Mouse (Mus musculus) gastrocnemius, postnatal 4 days (tissue): ENCODE data around the gene Snupn. TPM values are rescaled to one million over a fixed set of nuclear protein-coding genes. Genes with fewer than 3 reads are reported as not detected.
"Not testable (repeated sequence)": the region's sequence is repeated elsewhere in the genome, so short reads cannot be mapped to it uniquely, and the experiment has no call there.

Experiments
- DNase-seq, 2 experiments: peaks; one replicate each; pipeline ENCODE4 v3.0.0; 2021 to 2022; ENCODE audit warnings: low spot score in 2 of 2, mixed read lengths in 2 of 2
- long read RNA-seq, 2 experiments: library from polyadenylated mRNA; stranded (forward); transcript quantifications; one replicate each; pipeline ENCODE4 v2.0.0; 2021
- total RNA-seq, 2 experiments: library from RNA; stranded (reverse); gene quantifications; 2 replicates each; pipeline ENCODE4 v1.2.3; 2021

Snupn gene
- total RNA-seq, result 1 to 10 TPM; 8.0 to 8.6 TPM
- long read RNA-seq, experiment 1, transcript Snupn-201 (9 exons, 1,391 nt), result major isoform, 12 of 13 reads
- long read RNA-seq, experiment 1, partial matches to known transcripts, result 0 of 13 reads
- long read RNA-seq, experiment 1, other reads (novel, unspliced or antisense), result 1 of 13 reads
- long read RNA-seq, experiment 2, transcript Snupn-201 (9 exons, 1,391 nt), result major isoform, 10 of 14 reads
- long read RNA-seq, experiment 2, partial matches to known transcripts, result 0 of 14 reads
- long read RNA-seq, experiment 2, other reads (novel, unspliced or antisense), result 4 of 14 reads

DNA sequence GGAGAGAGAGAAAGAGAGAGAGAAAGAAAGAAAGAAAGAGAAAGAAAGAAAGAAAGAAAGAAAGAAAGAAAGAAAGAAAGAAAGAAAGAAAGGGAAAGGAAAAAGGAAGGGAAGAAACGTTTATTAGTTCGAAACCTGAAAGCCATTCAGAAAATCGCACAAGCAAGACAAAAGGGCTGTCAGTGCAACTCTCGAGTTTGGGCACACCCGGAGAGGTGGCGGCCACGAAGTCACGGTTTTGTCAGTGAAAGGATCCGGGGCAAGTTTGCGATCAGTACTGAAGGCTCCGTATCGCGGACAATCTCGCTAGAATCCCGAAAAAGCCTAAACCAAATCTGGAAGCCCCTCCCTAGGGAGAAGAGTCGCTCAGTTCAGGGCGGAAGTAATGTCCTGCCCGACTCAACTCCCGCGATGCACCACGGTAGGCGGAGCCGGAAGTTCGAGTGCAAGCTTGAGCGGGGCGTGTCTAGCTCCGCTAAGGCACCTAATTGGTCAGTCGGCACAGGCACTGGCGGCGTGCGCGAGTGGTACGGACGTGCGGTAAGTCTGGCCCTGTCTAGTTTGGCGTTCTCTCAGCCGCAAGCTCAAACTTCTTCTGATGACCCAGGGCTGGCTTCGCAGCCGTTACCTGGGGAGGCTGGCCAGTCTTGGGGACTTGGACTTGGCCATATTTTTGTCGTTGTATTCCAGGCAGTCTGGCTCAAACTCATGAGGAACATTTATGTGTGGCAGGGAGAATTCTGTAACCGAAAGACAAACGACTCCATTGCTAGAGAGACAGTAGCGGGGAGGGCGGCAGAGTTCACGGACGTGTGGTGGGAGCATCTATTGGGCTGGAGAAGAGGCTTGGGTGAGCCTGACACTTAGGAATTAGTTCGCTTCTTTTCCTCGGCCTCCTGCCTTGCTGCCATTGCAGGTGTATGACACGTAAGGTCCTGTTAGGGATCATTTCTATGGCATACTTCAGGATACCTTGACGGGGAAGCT is at the start of gene Snupn:
TSS of gene Snupn (plus strand) at position 465 of the 987 bp plus-strand sequence.
- DNase-seq, result peak; percentile 90 to 98

DNA sequence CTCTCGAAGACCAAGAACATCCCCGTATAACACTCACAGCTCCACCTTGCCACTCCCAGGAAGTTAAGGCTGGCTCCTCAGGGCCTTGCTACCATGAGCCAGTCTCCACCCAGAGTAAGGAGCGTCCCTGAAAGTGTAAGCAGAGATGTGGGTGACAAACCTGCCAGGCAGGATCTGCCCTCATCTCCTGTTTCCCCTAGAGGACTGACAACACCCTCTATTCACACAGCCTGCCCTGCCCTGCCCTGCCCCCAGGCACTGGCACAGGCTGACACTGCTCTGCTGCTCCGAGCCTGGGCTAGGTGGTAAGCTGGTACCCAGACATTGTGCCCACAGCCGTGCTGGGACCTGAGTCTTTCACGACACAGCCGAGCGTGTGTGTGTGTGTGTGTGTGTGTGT is 49.5 kb upstream of the Snupn start:
- no peak for DNase-seq

DNA sequence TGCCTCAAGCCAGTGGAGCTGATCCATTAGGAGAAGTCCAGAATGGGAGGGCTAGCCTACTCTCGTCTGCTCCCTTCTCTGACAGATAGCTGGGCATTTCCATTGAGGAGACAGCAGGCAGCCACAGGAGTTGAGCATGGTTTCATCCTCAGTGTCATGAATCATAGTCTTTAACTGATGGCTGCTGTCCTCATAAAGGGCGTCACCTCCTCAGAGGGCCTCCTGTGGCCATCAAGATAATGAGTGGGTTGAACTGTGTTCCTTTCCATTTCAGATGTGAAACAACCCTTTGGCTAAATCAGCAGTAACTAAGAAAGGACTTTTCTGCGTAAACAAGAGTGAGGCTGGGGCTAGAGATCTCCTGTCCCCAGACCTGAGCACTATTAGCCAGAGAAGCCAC is 47.0 kb upstream of the Snupn start:
- DNase-seq, result no peak

DNA sequence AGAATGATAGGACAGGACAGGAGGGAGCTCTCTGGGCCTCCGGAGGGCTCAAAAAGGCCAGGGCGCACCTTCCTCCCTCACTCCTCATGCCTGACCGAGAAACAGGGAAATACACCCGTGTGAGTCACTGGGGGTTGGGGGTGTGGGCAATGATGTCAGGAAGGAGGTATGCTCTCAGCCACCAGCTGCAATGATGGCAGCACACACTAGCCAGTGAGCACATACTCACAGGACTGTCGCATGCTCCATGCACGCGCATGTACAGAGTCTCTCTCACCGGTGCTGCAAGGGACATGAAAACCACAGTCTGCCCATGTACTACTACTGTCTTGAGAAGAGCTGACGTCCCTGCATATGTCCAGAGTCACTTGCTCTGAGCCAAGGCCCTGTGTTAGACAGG is 43.1 kb upstream of the Snupn start:
- no peak for DNase-seq

DNA sequence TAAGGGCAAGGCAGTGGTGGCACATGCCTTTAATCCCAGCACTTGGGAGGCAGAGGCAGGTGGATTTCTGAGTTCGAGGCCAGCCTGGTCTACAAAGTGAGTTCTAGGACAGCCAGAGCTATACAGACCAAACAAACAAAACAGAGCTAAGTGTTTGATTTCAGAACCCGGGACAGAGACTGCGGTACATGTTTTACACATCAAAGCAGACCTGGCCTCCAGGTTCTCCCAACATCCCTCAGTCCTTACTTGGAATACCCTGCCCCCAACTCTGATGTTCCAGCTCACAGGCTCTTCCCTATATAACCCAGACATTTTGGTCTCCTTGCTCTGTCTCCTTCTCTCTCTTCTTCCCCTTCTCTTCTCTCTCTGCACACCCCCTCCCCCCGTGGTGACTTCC is 40.7 kb upstream of the Snupn start:
- DNase-seq, result not testable (repeated sequence)

DNA sequence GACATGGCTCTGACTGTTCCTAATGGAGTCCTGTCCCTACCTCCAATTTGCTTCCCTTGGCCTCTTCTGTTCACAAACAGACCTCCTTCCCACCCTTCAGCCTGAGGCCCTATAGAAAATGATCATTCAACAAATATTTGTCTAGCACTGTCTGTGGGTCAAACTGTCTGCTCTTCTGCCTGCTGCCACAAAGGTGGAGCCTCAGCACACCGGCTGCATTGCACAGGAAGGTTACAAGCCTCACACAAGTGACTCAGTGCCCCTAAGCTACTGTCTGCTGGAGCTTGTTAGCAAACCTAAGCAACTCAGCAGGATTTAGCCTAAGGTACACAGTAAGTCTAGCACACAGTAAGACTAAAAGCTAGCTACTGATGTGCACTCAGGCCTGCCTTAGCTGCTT is 39.7 kb upstream of the Snupn start:
- no peak for DNase-seq

DNA sequence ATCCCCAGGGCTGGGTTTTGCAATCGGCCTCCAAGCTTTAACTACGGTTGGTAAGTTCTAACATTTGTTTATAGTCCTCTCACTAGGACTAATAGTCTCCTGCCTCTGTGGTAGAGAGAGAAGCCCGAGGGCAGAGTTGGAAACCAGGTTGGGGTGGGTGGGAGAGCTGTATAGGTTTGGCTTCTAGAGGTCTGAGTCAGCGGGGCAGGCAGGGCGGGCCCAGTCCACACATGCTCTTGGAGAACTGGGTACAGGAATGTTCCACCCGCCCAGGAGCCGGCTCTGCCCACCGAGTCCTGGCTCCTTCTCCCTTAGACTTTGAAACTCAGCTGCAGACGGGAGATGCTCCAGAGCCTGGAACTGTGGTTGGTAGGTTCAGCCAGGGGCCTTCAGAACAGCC is 36.7 kb upstream of the Snupn start:
- DNase-seq, result no peak

DNA sequence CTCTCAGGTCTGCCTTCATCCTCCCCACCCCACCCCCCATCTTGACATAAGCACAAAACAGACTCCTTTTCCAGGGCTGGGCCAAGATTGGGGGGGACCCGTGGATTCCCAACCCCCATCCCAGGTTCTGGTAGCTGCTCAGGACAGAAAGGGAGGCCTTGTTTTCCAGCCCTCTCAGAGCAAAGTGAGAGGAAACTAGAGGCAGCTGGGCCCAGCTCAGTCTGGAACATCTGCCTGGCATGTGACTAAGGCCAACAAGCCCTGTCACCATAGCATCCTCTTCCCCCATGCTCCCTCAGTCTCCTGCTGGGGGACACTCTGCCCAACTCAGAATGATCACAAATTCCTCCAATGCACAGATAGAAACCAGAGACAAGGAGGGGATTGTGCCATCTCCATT is 35.6 kb upstream of the Snupn start:
- no peak for DNase-seq

DNA sequence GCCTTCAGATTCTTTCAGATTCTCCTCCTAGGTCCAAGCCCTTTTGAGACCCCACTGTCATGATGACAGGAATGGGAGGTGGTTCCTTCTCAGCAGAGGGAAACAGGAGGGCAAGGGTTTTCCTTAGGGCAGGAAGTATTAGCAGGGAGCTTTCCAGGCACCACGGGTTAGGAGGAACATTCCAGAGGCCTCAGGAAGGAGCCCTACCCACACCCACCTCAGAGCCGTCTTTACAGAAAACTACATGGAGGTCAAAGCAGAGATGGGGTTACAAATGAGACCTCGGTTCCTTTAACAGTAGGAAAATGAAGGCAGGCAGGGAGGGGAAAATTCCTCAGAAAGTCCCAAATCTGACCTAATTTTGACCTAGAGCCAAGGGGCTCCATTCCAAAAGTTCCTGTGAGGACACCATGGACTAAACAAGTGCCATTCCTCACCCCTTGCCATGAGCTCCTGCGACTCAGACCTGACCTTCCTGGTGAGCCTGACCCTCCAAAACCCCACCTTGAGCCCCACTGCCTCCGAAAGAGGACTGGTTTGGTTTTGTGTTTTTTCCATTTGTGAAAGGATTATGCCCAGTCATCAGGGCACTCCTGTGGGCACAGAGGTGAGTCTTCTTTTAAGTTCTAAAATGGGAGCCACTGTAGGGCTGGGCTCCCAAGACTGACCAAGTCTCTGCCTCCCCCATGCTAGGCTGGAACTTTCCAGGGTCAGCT is 34.8 kb upstream of the Snupn start:
- DNase-seq, result no peak

DNA sequence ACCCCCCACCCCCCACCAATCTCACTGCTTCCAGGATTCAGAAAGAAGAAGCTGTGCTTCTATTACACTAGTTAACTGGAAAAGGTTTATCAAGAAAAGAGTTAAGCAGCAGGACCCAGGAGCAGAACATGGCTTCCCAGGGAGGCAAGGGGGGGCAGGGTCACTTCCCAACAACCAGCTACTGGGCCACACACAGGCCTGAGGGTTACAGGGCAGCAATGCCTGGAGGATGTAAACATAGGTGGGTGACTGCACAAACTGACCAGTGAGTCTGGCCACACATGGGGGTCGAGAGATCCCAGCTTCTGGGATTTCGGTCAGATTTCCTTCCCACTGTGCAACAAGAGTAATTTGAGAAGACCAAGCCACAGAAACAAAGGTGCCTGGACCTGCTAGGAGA is 33.5 kb upstream of the Snupn start:
- no peak for DNase-seq

DNA sequence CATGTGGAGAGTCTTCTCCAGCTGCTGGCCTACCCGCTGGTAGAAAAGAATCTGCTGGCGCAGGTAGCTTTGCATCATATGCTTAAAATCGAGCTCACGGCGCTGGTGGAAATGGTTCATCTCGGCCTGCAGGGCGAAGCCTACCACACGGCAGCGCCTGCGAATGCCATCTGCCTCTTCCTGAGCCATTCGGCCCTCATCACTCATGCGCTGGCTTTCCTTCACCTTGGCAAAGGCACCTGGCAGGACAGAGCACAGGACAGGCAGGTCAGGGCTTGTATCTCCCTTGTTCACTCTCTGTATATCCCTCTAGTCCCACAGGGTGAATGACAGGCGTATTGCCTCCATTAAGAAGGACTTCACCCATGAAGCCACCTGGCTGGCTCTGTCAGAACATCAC is 32.2 kb upstream of the Snupn start:
- DNase-seq, result no peak

DNA sequence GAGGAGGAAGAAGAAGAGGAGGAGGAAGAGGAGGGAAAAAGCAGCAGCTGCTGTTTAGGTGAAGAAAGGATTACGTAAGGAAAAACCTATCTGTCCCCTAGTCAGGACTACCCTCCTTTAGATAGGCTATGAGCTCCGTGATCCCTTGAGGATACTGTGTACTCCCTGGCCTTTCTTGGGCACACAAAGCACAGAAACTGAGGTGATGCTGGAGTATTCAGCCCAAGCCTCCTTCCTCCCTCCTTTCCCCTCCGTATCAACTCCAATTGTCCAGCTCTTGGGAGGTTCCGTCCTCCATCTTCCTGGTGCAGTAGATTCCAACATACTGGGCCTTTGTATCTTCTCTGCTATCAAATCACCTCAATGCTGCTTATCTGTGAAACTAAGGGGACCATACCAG is 27.9 kb upstream of the Snupn start:
- DNase-seq, result no peak

DNA sequence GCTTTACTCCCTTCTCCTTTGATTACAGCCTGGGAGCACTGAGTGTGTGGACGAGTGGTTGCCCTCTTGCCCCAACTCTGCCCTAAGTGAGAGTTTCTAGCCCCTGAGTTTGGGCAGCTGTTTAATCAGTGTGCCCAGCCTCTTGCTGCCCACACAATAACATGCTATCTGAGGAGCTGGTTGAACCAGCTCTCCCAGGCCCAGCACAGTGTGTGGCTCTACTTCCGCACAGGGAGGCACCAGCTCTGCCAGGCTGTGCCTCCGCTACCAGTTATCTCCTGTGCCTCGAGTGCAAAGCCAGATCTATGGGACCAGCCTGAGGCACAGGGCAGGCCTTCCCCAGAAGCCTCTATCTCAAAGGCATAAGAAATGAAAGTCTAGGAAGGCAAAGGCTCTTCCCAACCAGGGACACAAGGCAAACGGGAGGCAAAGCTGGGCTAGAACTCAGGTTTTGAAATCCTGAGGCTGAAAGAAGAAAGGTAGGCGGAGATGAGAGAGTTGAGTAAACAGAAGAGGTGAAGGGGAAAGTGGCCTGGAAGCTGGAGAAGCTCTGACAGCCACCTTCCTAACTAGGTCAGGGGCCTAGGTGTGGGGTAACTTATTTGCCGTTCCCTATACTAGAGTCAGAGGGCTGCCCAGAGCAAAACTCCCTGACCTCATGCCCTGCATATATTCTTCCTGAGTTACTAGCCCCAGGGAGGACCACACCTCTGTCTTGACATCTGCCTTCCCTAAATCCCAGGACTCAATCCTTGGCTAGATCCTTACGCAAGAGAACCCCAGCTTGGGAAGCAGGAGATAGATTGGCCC is 26.6 kb upstream of the Snupn start:
- no peak for DNase-seq

DNA sequence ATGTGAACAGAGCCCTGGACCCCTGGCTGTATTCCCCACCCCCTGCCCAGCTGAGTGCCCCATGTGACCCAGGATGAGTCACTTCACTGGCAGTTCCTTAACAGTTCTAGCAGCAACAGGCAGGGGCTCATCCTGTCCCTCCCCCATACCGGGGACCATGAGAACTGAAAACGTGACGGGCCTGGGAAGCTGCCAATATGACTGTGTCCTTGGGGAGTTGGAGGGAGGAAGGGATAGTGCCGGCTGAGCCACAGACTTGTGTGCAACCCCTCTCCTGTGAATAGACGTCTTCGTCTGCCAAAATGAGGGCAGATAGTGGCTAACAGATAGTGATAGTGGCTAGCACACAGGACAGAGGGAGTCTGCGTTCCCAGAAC is 26.0 kb upstream of the Snupn start:
- DNase-seq, result peak; percentile 70 to 81

DNA sequence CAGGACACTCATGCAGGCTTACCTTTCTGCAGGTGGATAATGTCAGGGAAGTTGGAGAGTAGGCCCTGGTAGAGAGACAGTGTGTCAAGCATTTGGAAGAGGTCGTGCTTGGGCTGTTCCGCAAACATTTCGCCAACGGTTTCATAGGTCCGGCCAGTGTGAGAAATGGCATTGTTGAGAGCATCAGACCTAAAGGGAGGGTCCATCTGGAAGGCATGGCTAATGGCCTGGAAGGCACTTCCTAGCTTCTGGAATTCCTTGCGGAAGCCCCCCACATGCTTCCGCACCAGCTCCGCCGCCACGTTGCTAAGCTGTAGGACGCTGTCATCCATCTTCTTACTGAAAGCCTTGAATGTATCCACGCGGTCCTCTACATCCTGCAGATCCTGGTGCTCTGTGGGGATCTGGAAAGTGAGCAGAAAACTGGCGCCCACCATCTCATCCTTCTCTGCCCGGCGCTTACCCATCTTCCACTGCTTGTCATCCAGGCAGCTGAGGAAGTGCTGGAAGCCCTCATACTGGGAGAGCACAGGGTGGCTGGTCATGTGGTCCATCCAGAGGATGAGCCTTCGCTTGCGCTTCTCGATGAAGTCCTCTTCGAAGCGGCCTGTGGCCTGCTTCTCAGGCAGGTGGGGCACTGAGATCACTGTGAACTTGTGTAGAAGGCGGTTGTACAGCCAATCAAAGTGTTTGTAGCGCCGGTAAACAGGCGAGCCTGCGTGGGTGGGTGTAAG is 25.2 kb upstream of the Snupn start:
- DNase-seq, result no peak

DNA sequence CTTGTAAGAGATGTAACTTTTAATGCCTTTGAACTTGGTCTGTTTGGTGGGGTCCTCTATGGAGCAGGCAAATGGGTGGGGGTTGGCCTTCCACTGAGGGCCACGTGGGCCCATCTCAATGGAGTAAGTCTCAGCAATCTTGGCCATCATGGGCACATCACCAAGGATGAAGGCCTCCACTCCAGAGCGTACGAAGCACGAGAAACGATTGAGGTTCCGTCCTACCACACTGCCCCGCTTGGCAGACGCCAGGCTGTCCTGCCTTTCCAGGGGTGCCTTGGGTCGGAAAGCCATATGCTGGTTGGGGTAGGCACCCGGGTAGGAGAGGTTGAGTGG is 24.7 kb upstream of the Snupn start:
- DNase-seq, result no peak

DNA sequence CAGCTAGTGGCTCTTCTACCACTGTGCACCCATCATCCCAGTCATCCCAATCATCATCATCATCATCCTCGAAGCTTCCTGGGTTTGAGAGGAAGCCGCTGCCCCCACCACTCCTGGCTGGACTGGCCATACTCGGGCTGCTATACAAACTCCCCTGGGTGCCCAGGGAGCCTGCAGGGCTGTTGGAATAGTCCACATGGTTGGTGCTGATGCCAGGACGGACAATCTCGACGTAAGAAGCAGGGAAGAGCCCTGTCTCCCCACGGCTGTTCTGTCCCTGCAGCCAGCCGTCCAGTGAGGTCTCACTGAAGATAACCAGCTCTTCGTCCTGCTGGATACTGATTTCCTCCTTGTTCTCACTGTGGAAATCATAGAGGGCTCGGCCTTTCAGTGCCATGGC is 24.3 kb upstream of the Snupn start:
- no peak for DNase-seq

DNA sequence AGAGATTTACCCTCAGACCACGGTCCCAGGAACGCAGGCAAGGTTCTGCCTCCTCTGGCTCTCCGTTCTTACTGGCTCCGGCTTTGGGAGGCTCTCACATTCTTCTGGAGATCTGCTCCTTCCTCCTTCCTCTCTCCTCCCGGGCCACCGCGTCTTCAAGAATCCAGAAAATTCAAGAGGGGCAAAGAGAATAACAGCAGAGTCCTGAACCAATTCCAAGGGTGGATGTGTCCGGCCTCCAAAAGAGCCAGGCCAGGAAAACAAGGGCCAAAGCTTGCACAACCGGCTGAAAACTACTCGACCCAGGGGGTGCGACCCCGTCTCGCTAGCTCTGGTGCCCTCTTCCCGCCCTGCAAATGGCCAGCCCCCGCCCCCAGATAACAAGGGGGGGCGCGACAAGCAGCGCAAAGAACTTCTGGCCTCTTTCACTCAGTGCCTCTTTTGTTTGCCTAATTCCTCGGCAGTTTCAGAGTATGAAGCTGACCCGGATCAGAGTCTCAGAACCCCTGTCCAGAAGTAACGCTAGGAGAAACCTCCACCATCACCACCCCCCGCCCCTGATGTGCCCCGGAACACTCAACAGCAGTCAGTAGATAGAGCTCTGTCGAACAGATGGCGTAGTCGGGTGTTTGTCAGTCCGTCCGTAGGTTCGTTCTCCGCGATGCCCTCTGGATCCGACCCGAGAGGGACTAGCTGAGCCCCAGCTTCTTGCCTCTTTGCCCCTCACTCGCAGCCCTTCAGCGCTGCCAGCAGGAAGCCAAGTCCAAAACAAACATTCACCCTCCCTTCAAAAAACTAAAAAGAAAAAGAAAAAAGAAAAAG is 23.3 kb upstream of the Snupn start:
- DNase-seq, result peak in 1 of 2 experiments; percentile 54

DNA sequence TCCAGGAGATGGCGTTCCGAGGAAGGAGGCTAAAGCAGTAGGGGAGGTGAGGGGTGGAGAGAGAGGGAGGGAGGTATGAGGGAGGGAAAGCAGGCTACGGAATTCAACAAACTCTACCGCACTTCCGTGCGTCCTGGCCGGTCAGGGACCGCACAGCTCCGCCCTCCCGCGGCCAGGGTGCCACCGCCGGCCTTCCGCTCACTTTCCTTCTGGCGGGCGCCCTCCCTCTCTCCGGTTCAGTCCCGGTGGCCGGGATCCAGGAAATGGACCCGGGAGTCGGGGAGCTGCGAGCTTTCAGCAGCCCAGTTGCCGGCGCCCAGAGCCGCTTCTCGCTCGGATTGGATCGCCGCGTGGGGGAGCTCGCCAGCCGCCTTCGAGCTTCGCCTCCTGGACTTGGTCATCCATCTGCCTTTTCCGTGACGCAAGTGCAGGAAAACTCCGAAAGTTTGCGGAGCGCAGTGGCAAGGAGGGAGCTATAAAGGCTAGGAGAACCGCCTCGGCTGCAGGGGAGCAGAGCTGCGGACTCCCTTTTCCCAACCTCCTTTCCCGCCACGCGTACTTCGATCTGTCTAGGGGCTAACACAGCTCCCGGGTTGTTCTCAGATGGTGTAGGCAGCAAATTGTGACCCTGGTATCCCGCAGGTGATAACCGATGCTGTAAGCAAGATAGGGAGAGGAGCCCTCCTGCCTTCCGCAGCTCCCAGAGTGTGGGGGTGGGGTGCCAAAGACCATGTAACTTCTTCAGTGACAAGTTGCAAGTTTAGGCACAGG is 22.5 kb upstream of the Snupn start, which contains the start of gene Snx33:
TSS of gene Snx33 (minus strand) at position 331 of the 771 bp plus-strand sequence.
- peak; percentile 92 to 97 for DNase-seq
